Mouse (Mus musculus) T-cell, adult 2 months (primary cell): ENCODE data around the gene Fcho2.

Experiments
- DNase-seq: peaks from one replicate; pipeline ENCODE4 v3.0.0; 2022; ENCODE audit warnings: low spot score

The Fcho2 gene

DNA sequence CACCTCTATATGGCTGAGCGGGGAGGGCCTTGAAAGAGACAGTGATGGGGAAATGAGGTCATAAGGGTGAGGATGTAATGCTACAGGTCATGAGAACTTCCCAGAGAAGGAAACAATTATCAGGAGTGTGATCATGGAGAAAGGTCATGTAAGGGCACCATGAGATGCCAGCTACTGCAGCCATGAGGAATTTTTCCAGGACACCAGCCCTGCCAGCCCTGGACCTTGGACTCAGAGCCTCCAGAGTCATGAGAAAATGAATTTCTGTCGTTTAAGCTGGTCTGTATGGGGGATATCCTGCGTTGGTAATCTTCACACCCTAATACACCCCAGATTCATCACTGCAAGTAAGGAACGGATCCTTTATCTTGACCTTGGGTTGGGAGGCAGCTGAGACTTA is 141.3 kb downstream of the Fcho2 start:
- DNase-seq = no peak
